Mouse (Mus musculus): ENCODE data around the gene Erg.

GRCm38 (mm10) chr16:95579289-95579688 lies 7.1 kb downstream of the Erg start:
- TF ChIP-seq CTCF (IDR thresholded peaks at IDR 0.05; ENCODE audit: borderline replicate concordance, insufficient read depth, low read depth, low read length): no peak
- no peak for TF ChIP-seq POLR2A (IDR thresholded peaks at IDR 0.05; ENCODE audit: borderline replicate concordance, insufficient read depth, low read length)
